Mouse (Mus musculus): Measurements from ENCODE around the gene Sap30.

DNA sequence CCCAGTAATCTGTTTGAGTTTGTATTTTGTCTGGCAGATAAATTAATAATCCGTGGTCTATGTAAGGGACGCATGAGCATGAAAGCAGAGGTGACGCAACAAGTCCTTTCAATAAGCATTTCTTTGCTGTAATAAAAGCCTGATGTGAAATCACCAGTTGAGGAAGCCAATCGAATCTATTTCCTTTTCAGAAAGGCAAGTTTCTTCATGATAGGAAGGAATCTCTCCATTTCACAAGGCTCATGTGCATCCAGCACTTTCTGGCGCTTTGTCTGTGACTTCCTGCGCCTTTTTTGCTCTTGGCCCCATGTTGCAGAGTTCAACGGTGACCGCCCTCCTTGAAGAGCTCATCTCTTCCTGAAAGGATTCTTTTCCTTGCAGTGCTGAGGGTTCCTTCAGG lies 8.0 kb downstream of the Sap30 start:
- no peak for TF ChIP-seq CTCF (IDR thresholded peaks at IDR 0.05; ENCODE audit: low read depth, low read length)
- no peak for TF ChIP-seq POLR2A (IDR thresholded peaks at IDR 0.05; ENCODE audit: insufficient read depth, low read length)

Measured in ES-Bruce4 (cell line).